Mouse (Mus musculus): ENCODE data around the gene Kat2b. TPM values are rescaled to one million over a fixed set of nuclear protein-coding genes. Genes with fewer than 3 reads are reported as not detected.

The Kat2b gene
- total and polyA plus RNA-seq, 2 experiments from 2014 or later: 12.1 to 65.1 TPM

DNA sequence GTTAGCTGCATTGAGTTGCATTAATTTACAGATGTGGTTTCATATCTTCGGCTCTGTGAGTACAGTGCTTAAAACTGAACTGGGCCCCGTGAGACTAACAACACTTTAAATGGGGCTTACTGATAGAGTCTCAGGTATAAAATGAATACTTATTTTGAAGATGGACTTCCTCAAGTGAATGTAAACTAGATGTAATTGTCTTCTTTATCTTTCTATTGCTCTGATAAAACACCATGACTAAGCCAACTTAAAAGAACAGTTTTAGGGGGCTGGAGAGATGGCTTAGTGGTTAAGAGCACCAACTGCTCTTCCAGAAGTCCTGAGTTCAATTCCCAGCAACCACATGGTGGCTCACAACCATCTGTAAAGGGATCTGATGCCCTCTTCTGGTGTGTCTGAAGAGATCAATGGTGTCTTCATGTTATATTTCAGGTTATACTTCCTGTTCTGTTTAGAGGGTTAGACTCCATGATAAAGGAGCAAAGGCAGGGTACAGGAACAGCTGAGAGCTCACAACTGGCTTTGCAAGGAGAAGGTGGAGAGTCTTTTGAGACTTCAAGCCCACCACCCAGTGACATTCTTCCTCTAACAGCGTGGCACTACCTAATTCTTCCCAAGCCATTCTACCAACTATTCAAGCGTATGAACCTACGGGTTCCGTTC, 50.8 kb downstream of the Kat2b start:
- no peak overlapping the region for H3K27ac ChIP-seq (ENCODE audit: low read depth)
- TF ChIP-seq CTCF (IDR thresholded peaks at IDR 0.05; ENCODE audit: low read depth) (no peak), EP300 (IDR thresholded peaks at IDR 0.05; ENCODE audit: low read depth) (no peak)
- H3K4me1 ChIP-seq (ENCODE audit: control insufficient read depth, insufficient read depth): no peaks in the 10 kb centered on the region; the same call in 1 of the 2 replicates
- DNase-seq (ENCODE audit: low spot score) (no peak), ATAC-seq (ENCODE audit: insufficient read depth, low read depth) (no peak)
- H3K36me3 ChIP-seq (replicated peaks; ENCODE audit: control insufficient read depth, insufficient read depth, low read length): peaks cover 23% of the 10 kb centered on the region
- no peaks in the 10 kb centered on the region for H3K27me3 ChIP-seq (ENCODE audit: control insufficient read depth, insufficient read depth, low read length)
- 96% methylated on average over 6 of the region's 6 CpGs for WGBS
- H3K9ac ChIP-seq (replicated peaks; ENCODE audit: low read depth, low read length): no peak overlapping the region
- no peak overlapping the region for H3K4me2 ChIP-seq (ENCODE audit: low read depth, low read length)
- H3K9me3 ChIP-seq (replicated peaks; ENCODE audit: control insufficient read depth, low read length): no peaks in the 10 kb centered on the region
- no peak overlapping the region for H3K4me3 ChIP-seq (ENCODE audit: low read depth, low read length)

DNA sequence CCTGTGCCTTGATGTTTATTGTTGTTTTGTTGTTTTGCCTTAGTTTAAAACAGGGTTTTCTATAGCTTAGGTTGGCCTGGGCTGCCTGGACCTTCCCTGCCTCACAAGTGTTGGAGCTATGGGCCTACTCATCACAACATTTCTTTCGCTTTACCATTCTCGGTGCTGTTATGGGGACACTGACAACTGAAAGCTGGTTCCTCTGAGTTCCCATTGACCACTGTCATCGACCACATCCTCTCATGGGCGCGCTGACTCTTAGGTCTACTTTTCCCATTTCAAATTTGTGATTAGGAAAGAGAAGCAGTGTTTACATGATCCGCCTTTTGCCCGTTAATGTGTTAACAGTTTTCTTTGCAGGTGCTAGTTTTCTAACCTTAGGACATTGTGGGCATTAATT, 51.7 kb downstream of the Kat2b start:
- Histone ChIP-seq H3K9me3 (replicated peaks; ENCODE audit: control insufficient read depth, low read length) (no peaks in the 10 kb centered on the region), H3K4me3 (ENCODE audit: low read depth, low read length) (no peak overlapping the region), H3K27ac (ENCODE audit: low read depth) (no peak overlapping the region), H3K4me1 (ENCODE audit: control insufficient read depth, insufficient read depth) (no peaks in the 10 kb centered on the region; the same call in 1 of the 2 replicates), H3K36me3 (replicated peaks; ENCODE audit: control insufficient read depth, insufficient read depth, low read length) (peaks cover 14% of the 10 kb centered on the region; the same call in 1 of the 2 replicates), H3K27me3 (ENCODE audit: control insufficient read depth, insufficient read depth, low read length) (no peaks in the 10 kb centered on the region), H3K9ac (replicated peaks; ENCODE audit: low read depth, low read length) (no peak overlapping the region), H3K4me2 (ENCODE audit: low read depth, low read length) (no peak overlapping the region)
- 92% methylated on average over 7 of the region's 7 CpGs for WGBS
- DNase-seq (ENCODE audit: low spot score) (no peak), ATAC-seq (ENCODE audit: insufficient read depth, low read depth) (no peak)
- TF ChIP-seq EP300 (IDR thresholded peaks at IDR 0.05; ENCODE audit: low read depth): no peak
- no peak for TF ChIP-seq CTCF (IDR thresholded peaks at IDR 0.05; ENCODE audit: low read depth)

- no peaks in the 10 kb centered on the region; the same call in 1 of the 2 replicates for H3K4me1 ChIP-seq (ENCODE audit: control insufficient read depth, insufficient read depth)
- no peaks in the 10 kb centered on the region for H3K9me3 ChIP-seq (replicated peaks; ENCODE audit: control insufficient read depth, low read length)
- no peak for DNase-seq (ENCODE audit: low spot score)
- no peak overlapping the region for H3K27ac ChIP-seq (ENCODE audit: low read depth)
- no peak overlapping the region for H3K4me3 ChIP-seq (ENCODE audit: low read depth, low read length)
- no peak for ATAC-seq (ENCODE audit: insufficient read depth, low read depth)
- H3K27me3 ChIP-seq (ENCODE audit: control insufficient read depth, insufficient read depth, low read length): no peaks in the 10 kb centered on the region
- peaks cover 7% of the 10 kb centered on the region for H3K36me3 ChIP-seq (replicated peaks; ENCODE audit: control insufficient read depth, insufficient read depth, low read length)
- H3K9ac ChIP-seq (replicated peaks; ENCODE audit: low read depth, low read length): no peak overlapping the region
- TF ChIP-seq CTCF (IDR thresholded peaks at IDR 0.05; ENCODE audit: low read depth) (no peak), EP300 (IDR thresholded peaks at IDR 0.05; ENCODE audit: low read depth) (no peak)
- no peak overlapping the region for H3K4me2 ChIP-seq (ENCODE audit: low read depth, low read length)
These were observed 52.7 kb downstream of the Kat2b start for GRCm38 (mm10) chr17:53619391-53619790.

DNA sequence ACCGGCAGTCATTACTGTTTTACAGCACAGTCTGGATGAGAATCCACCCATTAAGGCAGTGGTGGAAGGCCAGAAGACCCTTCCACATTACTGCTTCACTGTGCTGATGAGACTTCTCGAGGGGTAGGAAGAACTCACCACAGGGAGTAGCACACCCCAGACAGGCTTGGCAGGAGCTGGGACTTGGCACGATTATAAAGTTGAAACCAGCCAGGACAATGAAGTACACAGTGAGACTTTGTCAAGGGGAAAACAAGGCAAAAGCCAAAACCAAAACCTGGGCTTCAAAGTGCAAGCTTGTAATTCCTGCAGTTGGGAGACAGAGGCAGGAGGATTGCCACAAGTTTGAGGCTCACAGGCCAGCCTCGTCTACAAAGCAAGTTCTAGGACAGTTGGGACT, 54.0 kb downstream of the Kat2b start:
- Histone ChIP-seq H3K27me3 (ENCODE audit: control insufficient read depth, insufficient read depth, low read length) (no peaks in the 10 kb centered on the region), H3K36me3 (replicated peaks; ENCODE audit: control insufficient read depth, insufficient read depth, low read length) (peaks cover 14% of the 10 kb centered on the region), H3K4me1 (ENCODE audit: control insufficient read depth, insufficient read depth) (no peaks in the 10 kb centered on the region; the same call in 1 of the 2 replicates), H3K9me3 (replicated peaks; ENCODE audit: control insufficient read depth, low read length) (no peaks in the 10 kb centered on the region), H3K9ac (replicated peaks; ENCODE audit: low read depth, low read length) (no peak overlapping the region), H3K27ac (ENCODE audit: low read depth) (no peak overlapping the region), H3K4me2 (ENCODE audit: low read depth, low read length) (no peak overlapping the region), H3K4me3 (ENCODE audit: low read depth, low read length) (no peak overlapping the region)
- WGBS: 70% methylated on average over 4 of the region's 4 CpGs
- ATAC-seq (ENCODE audit: insufficient read depth, low read depth) (no peak), DNase-seq (ENCODE audit: low spot score) (no peak)
- TF ChIP-seq CTCF (IDR thresholded peaks at IDR 0.05; ENCODE audit: low read depth) (no peak), EP300 (IDR thresholded peaks at IDR 0.05; ENCODE audit: low read depth) (no peak)

DNA sequence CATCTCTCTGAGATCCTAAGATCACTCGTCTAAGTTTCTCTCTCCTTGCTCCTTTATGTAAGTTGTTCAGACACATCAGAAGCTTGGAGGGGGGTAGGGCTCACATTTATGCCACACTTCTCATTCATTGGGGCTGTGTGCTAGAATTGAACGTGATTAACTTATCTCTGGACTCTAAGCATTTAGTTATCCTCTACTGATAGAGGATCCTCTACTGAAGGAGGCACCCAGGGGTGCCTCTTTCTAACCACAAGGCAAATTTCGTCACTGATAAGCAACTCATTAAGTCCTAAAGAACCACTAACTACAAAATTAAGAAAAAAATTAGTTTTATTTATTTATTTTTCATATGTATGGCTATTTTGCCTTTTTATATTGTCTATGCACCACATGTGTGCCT, 55.5 kb downstream of the Kat2b start:
- H3K27me3 ChIP-seq (ENCODE audit: control insufficient read depth, insufficient read depth, low read length): no peaks in the 10 kb centered on the region
- no peak overlapping the region for H3K9ac ChIP-seq (replicated peaks; ENCODE audit: low read depth, low read length)
- H3K27ac ChIP-seq (ENCODE audit: low read depth): no peak overlapping the region
- H3K4me3 ChIP-seq (ENCODE audit: low read depth, low read length): no peak overlapping the region
- DNase-seq (ENCODE audit: low spot score) (no peak), ATAC-seq (ENCODE audit: insufficient read depth, low read depth) (no peak)
- TF ChIP-seq EP300 (IDR thresholded peaks at IDR 0.05; ENCODE audit: low read depth): no peak
- no peaks in the 10 kb centered on the region for H3K9me3 ChIP-seq (replicated peaks; ENCODE audit: control insufficient read depth, low read length)
- H3K36me3 ChIP-seq (replicated peaks; ENCODE audit: control insufficient read depth, insufficient read depth, low read length): peaks cover 20% of the 10 kb centered on the region
- H3K4me1 ChIP-seq (ENCODE audit: control insufficient read depth, insufficient read depth): no peaks in the 10 kb centered on the region; the same call in 1 of the 2 replicates
- 68% methylated on average over 3 of the region's 3 CpGs for WGBS
- no peak overlapping the region for H3K4me2 ChIP-seq (ENCODE audit: low read depth, low read length)

DNA sequence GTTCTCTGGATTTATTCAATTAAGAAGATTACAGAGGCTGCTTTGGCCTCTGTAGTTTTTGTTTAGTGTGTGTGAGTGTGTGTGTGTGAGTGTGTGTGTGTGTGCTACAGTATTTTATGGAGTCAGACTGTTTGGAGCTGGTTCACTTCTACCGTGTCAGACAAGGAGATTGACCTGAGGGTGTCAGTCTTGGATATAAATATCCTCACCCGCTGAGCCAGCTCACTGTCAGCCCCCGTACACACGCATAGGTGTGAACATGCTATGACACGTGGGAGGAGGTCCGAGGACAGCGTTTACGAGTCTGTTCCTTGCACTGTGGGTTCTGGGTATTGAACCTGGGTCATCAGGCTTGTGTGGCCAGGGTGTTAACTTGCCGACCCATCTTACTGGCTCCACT, 57.1 kb downstream of the Kat2b start:
- no peak overlapping the region for H3K4me2 ChIP-seq (ENCODE audit: low read depth, low read length)
- DNase-seq (ENCODE audit: low spot score) (peak; percentile 19), ATAC-seq (ENCODE audit: insufficient read depth, low read depth) (peak; percentile 62; the same call in 1 of the 2 replicates)
- peaks cover 20% of the 10 kb centered on the region for H3K36me3 ChIP-seq (replicated peaks; ENCODE audit: control insufficient read depth, insufficient read depth, low read length)
- no peak overlapping the region for H3K9ac ChIP-seq (replicated peaks; ENCODE audit: low read depth, low read length)
- no peaks in the 10 kb centered on the region; the same call in 1 of the 2 replicates for H3K4me1 ChIP-seq (ENCODE audit: control insufficient read depth, insufficient read depth)
- no peak overlapping the region for H3K27ac ChIP-seq (ENCODE audit: low read depth)
- no peaks in the 10 kb centered on the region for H3K9me3 ChIP-seq (replicated peaks; ENCODE audit: control insufficient read depth, low read length)
- no peak overlapping the region for H3K4me3 ChIP-seq (ENCODE audit: low read depth, low read length)
- H3K27me3 ChIP-seq (ENCODE audit: control insufficient read depth, insufficient read depth, low read length): no peaks in the 10 kb centered on the region
- TF ChIP-seq EP300 (IDR thresholded peaks at IDR 0.05; ENCODE audit: low read depth) (no peak), CTCF (IDR thresholded peaks at IDR 0.05; ENCODE audit: low read depth) (no peak)
- 40% methylated on average over 9 of the region's 9 CpGs for WGBS
